Mouse (Mus musculus) hindbrain, embryonic 14.5 days (tissue): ENCODE data around the gene Tspear. TPM values are rescaled to one million over a fixed set of nuclear protein-coding genes. Genes with fewer than 3 reads are reported as not detected.

ENCODE experiments used
- ATAC-seq: fragments of 200-750 bp; cut with Nextera tagmentation; 2 replicates; pipeline ENCODE4 v1.8.0; 2017; ENCODE audit warnings: moderate number of reproducible peaks, mild to moderate bottlenecking, moderate TSS enrichment, moderate library complexity; ENCODE audit not compliant: low FRiP score
- DNase-seq: peaks from one replicate; pipeline ENCODE4 v3.0.0-alpha.2; 2015; ENCODE audit warnings: low spot score
- H3K27ac ChIP-seq: fragments of 300-500 bp; sonication (generic); 2 replicates; pipeline ENCODE4 v1.5.1; 2014; ENCODE audit warnings: mild to moderate bottlenecking, moderate library complexity
- H3K27me3 ChIP-seq: fragments of 300-500 bp; sonication (generic); 2 replicates; pipeline ENCODE4 v1.6.1; 2014; ENCODE audit warnings: mild to moderate bottlenecking, low read length, mixed read lengths; ENCODE audit not compliant: control insufficient read depth, insufficient read depth
- H3K36me3 ChIP-seq: fragments of 300-500 bp; sonication (generic); replicated peaks from 2 replicates; pipeline ENCODE4 v1.6.1; 2014; ENCODE audit not compliant: control insufficient read depth, insufficient read depth
- H3K4me1 ChIP-seq: fragments of 300-500 bp; sonication (generic); replicated peaks from 2 replicates; pipeline ENCODE4 v1.6.1; 2014; ENCODE audit warnings: antibody characterized with exemption, low read length, mixed read lengths; ENCODE audit not compliant: control insufficient read depth, insufficient read depth
- H3K4me2 ChIP-seq: fragments of 300-500 bp; sonication (generic); replicated peaks from 2 replicates; pipeline ENCODE4 v1.6.1; 2014; ENCODE audit warnings: mild to moderate bottlenecking, moderate library complexity
- H3K4me3 ChIP-seq: fragments of 300-500 bp; sonication (generic); replicated peaks from 2 replicates; pipeline ENCODE4 v1.5.1; 2014; ENCODE audit warnings: mild to moderate bottlenecking, low read length
- H3K9ac ChIP-seq: fragments of 300-500 bp; sonication (generic); 2 replicates; pipeline ENCODE4 v1.6.1; 2014
- H3K9me3 ChIP-seq: fragments of 300-500 bp; sonication (generic); 2 replicates; pipeline ENCODE4 v1.6.1; 2016; ENCODE audit warnings: low read length; ENCODE audit not compliant: control insufficient read depth
- WGBS: fragments of 180-500 bp; shearing (Covaris S2); extraction: QIAGEN DNeasy Blood & Tissue Kit; methylation state at CpG from one replicate; pipeline ENCODE4 v1.1.7; 2014; 5-methylcytosine and 5-hydroxymethylcytosine counted together
- polyA plus RNA-seq: library from polyadenylated mRNA; unstranded; fragments of >200 nt; fragmentation: Nextera tagmentation; extraction: Ambion mirVana; gene quantifications from 2 replicates; pipeline ENCODE4 v1.2.1, GENCODE M21; 2014

Tspear gene
- polyA plus RNA-seq, 1 experiment from 2014 or later: 1.2 TPM

DNA sequence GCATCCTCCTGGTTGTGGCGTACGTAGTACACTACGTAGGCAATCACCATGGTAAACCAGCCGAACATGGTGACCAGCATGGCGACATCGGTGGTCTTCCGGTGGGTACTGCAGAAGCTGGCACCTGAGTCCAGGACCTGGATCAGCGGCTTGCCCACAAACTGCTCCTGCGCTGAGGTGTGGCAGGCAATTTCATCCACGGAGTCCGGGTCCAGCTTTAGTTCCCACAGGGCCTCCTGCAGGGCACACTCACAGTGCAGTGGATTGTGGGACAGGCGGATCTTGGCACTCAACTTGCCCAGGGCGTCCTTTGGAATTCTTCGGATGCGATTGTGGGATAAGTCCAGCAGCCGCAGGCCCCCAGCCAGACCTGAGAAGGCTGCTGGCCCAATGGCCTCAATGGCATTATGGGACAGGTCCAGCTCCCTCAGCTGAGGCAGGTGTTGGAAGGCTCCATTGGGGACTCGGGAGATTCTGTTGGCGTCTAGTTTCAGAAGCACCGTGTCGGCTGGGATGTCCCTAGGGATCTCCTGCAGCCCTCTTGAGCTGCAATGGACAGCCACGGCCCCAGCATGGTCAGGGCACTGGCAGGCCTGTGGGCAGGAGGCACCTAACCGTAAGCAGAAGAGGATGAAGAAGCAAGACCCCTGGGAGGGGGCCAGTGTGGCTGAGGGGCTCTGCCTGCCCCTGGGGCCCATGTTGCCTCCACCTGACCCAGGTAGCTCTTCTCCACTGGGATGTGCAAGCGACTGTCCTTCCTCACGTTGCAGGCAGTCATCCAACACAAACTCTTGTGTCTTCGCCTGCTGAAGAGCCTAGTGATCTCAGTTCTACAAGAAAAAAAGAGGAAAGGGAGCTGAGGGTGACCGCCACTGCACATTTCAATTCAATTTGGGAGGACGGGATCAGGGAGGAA is 214.8 kb downstream of the Tspear start:
- peak overlapping the region; percentile 73 for H3K9ac ChIP-seq
- H3K4me2 ChIP-seq: peak overlapping the region; percentile 81
- peak overlapping the region; percentile 69 for H3K4me3 ChIP-seq
- no peaks in the 10 kb centered on the region for H3K9me3 ChIP-seq
- peaks cover 8% of the 10 kb centered on the region for H3K4me1 ChIP-seq
- DNase-seq (no peak), ATAC-seq (no peak)
- 82% methylated on average over 27 of the region's 27 CpGs for WGBS
- no peaks in the 10 kb centered on the region for H3K27me3 ChIP-seq
- no peaks in the 10 kb centered on the region for H3K36me3 ChIP-seq
- no peak overlapping the region for H3K27ac ChIP-seq

DNA sequence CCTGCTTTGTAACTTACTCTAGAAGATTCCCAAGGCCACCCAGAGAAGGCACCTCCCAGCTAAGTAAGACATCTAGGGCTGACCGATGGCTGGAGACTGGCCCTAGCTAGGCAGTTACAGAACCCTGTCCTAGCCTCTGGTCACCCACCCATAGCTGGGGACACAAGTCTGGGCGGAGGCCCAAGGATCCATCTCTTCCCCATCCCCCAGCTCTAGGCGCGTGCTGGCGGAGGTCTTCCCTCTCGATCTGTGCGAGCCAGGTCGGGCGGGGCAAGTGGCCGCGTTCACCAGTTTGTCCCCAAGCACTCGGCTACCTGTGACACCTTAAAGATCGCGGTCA is 215.5 kb downstream of the Tspear start:
- Histone ChIP-seq H3K4me2 (peak overlapping the region; percentile 81), H3K27ac (peak overlapping the region; percentile 71), H3K9me3 (no peaks in the 10 kb centered on the region), H3K4me3 (peak overlapping the region; percentile 69), H3K27me3 (no peaks in the 10 kb centered on the region), H3K9ac (peak overlapping the region; percentile 73), H3K36me3 (no peaks in the 10 kb centered on the region), H3K4me1 (peaks cover 8% of the 10 kb centered on the region; the same call in 1 of the 2 replicates)
- no peak for DNase-seq
- WGBS: 2% methylated on average over 14 of the region's 14 CpGs
- ATAC-seq: peak; percentile 32

DNA sequence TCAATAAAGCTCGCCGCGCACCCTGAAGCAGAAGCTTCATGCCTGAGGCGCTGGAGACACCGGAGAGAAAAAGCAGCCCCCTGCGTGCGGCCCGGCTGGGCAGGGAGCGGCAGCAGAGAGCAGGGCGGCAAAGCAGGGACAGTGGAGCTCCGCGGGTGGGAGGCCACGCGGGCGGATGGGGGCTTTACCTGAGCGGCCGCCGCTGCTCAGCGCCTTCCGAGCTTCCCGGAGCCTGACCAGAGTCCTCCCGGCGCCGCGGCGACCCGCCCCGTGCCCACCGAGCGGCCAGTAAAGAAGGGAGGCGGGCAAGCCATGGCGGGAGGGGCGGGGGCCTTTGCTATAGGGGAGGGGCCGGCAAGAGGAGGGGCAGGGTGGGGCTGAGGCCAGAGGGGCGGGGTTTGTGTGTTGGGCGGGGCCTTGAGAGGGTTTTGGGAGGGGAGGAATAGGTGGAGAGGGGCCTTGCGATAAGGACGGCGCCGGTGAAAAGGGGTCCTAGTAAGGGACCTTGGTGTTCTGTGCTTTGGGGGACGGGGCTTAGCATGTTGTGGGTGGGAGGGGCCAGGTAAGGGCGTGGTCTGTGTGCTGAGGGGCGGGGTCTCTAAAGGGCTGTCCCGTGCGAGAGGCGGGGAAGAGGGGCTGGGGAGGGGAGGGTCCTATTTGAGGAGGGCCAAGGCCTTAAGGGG is 216.0 kb downstream of the Tspear start, which contains the start of gene Lrrc3:
Lrrc3 (minus strand) TSS at position 326 of the 683 bp plus-strand sequence.
- Histone ChIP-seq H3K4me1 (peaks cover 8% of the 10 kb centered on the region; the same call in 1 of the 2 replicates), H3K4me3 (peak within 1 kb of the TSS; percentile 69), H3K9ac (peak within 1 kb of the TSS; percentile 73), H3K9me3 (no peaks in the 10 kb centered on the region), H3K27ac (peak within 1 kb of the TSS; percentile 71), H3K4me2 (peak within 1 kb of the TSS; percentile 81), H3K27me3 (no peaks in the 10 kb centered on the region), H3K36me3 (no peaks in the 10 kb centered on the region)
- whole genome bisulfite sequencing: under 1% methylated on average over 43 of the region's 46 CpGs
- peak; percentile 55 for DNase-seq
- ATAC-seq: peak; percentile 74

DNA sequence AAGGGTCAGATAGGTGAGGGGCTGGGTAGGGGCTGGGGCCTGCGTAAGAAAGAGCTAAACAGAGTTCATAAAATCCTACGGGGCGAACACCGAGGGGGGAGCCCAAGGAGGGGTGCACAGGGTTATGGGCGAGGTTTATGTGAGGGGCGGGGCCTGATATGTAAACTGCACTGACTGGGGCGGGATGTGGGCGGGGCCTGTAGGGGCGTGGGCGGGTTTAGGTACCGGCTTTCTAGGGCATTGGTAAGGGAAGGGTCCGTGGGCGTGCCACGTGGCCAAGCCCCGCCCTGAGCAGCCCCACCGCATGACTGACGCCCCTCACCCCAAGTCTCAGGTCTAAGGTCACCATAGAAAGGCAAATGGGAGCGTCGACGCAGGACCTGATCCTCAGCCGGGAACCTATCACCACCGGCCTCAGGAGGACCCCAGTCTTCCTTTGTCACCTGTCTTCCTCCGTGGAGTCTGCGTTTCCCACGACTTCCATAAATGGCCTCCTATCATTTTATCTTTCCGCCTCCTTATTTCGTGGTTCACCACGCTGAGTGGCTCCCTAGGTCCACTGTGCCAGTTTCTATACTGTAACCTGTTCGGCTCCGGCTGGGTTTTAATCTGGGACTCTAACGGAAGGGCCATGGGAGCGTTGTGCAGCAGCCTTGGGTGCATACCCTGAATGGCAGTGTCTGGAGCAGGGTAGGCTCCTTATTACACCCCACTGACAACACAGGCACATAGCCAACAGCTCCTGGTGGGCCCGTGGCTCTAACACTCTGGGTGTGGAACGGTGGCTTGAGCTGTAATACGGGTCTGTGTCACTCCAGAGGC is 216.7 kb downstream of the Tspear start:
- H3K27me3 ChIP-seq: no peaks in the 10 kb centered on the region
- H3K36me3 ChIP-seq: no peaks in the 10 kb centered on the region
- ATAC-seq (peak; percentile 91), DNase-seq (peak; percentile 77)
- H3K4me3 ChIP-seq: peak overlapping the region; percentile 69
- H3K4me2 ChIP-seq: peak overlapping the region; percentile 81
- 5% methylated on average over 35 of the region's 35 CpGs for WGBS
- H3K9me3 ChIP-seq: no peaks in the 10 kb centered on the region
- peaks cover 8% of the 10 kb centered on the region; the same call in 1 of the 2 replicates for H3K4me1 ChIP-seq
- peak overlapping the region; percentile 71 for H3K27ac ChIP-seq
- H3K9ac ChIP-seq: peak overlapping the region; percentile 73

DNA sequence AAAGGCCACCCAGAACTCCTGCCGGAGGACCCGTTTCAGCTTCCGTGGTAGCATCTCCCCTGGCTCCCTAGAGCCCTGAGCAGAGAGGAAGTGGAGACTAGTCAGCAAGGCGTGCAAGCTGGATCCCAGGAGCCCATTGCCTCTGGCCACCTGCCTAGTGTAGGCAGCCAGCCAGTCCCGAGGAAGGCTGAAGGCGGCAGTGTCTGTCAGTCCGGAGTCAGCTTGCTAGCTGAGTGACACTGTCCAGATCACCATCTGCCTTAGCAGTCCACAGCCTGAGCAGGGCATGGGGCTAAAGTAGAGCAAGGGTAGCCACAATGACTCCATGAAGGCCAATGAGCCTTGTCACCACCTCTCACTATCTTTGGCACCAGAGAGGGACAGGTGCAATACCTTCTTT is 226.2 kb downstream of the Tspear start:
- no peaks in the 10 kb centered on the region for H3K36me3 ChIP-seq
- ATAC-seq: no peak
- H3K27me3 ChIP-seq: no peaks in the 10 kb centered on the region
- no peak overlapping the region for H3K4me2 ChIP-seq
- H3K4me3 ChIP-seq: no peak overlapping the region
- 74% methylated on average over 7 of the region's 7 CpGs for WGBS
- no peak overlapping the region for H3K27ac ChIP-seq
- H3K4me1 ChIP-seq: no peaks in the 10 kb centered on the region
- no peak overlapping the region for H3K9ac ChIP-seq
- no peaks in the 10 kb centered on the region for H3K9me3 ChIP-seq
- no peak for DNase-seq

DNA sequence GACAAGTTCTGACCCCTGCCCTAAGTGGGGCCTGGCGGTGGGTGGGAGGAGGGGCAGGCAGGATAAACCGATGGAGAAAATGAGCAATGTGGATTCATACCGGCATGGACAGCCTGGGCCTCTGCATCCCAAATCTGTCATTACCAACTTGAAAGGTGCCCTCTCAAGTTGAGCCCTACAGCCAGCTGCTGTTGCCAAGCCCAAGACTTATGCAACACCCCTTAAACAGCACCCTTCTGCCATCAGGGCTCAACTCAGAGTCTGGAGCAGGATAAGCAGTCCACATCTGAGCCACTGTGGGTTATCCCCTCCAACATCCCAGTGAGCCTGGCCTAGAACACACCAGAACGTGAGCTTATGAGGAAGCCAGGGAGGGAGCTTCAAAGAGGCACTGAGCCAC is 226.9 kb downstream of the Tspear start:
- Histone ChIP-seq H3K4me1 (no peaks in the 10 kb centered on the region), H3K36me3 (no peaks in the 10 kb centered on the region), H3K27ac (no peak overlapping the region), H3K9me3 (no peaks in the 10 kb centered on the region), H3K27me3 (no peaks in the 10 kb centered on the region), H3K9ac (no peak overlapping the region), H3K4me2 (no peak overlapping the region), H3K4me3 (no peak overlapping the region)
- ATAC-seq (no peak), DNase-seq (no peak)
- 78% methylated on average over 4 of the region's 4 CpGs for WGBS

- DNase-seq: no peak
- Histone ChIP-seq H3K4me2 (no peak overlapping the region), H3K27ac (no peak overlapping the region), H3K27me3 (no peaks in the 10 kb centered on the region), H3K4me1 (no peaks in the 10 kb centered on the region), H3K36me3 (no peaks in the 10 kb centered on the region), H3K4me3 (no peak overlapping the region), H3K9me3 (no peaks in the 10 kb centered on the region), H3K9ac (no peak overlapping the region)
- ATAC-seq: no peak
- 57% methylated on average over 8 of the region's 8 CpGs for WGBS
Measured at GRCm38 (mm10) chr10:77916636-77917335, 230.4 kb downstream of the Tspear start.

DNA sequence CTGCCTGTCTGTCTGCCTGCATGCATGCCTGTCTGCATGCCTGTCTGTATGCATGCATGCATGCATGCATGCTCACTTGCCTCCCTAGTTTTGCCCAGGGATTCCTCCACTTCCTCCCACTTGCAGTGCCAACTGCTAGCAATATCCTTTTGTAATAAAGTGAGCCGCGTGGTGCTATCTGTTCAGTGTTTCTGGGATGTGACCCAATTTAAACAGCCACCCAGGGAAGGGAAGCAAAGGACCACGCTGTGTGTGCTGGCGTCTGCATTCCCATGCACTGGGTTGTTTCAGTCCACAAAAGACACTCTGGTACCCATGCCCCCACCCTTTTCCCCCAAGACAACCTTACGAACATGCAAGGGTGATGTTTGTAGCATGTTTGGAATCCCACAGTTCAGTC is 234.6 kb downstream of the Tspear start:
- 75% methylated on average over 5 of the region's 5 CpGs for WGBS
- no peaks in the 10 kb centered on the region for H3K4me1 ChIP-seq
- DNase-seq (no peak), ATAC-seq (no peak)
- no peak overlapping the region for H3K27ac ChIP-seq
- H3K4me3 ChIP-seq: no peak overlapping the region
- H3K36me3 ChIP-seq: no peaks in the 10 kb centered on the region
- H3K4me2 ChIP-seq: no peak overlapping the region
- no peaks in the 10 kb centered on the region for H3K27me3 ChIP-seq
- H3K9me3 ChIP-seq: no peaks in the 10 kb centered on the region
- H3K9ac ChIP-seq: no peak overlapping the region
